Mouse (Mus musculus) inflammation-experienced regulatory T-cells, adult 6 months (primary cell): Measurements from ENCODE around the gene Ncapd3. TPM values are rescaled to one million over a fixed set of nuclear protein-coding genes. Genes with fewer than 3 reads are reported as not detected.

Source experiments
- ATAC-seq: one replicate; pipeline ENCODE4 v1.8.0; 2017
- polyA plus RNA-seq, 3 experiments: library from polyadenylated mRNA; unstranded; fragments of 100-300 nt; shearing (Covaris generic); gene quantifications; one replicate each; pipeline ENCODE4 v1.2.1; 2017

The Ncapd3 gene
- 10 to 100 TPM; 25.1 to 38.5 (median 26.4) TPM for polyA plus RNA-seq

GRCm38 (mm10) chr9:27029828-27030762, at the start of gene Ncapd3, which contains the start of gene Vps26b:
Gene Ncapd3, plus strand, starts transcription at chr9:27030175.
Gene Vps26b, minus strand, starts transcription at chr9:27030065.
- ATAC-seq = peak; percentile 87

- no peak for ATAC-seq
Observed at GRCm38 (mm10) chr9:26985090-26985613, 44.8 kb upstream of the Ncapd3 start.

GRCm38 (mm10) chr9:26985668-26986277, 44.2 kb upstream of the Ncapd3 start:
- no peak for ATAC-seq

- no peak for ATAC-seq
Observed at GRCm38 (mm10) chr9:26990181-26990580, 39.8 kb upstream of the Ncapd3 start.

GRCm38 (mm10) chr9:26993118-26993517, 36.9 kb upstream of the Ncapd3 start:
- no peak for ATAC-seq

- ATAC-seq = no peak
Observed at GRCm38 (mm10) chr9:26993900-26994299, 36.1 kb upstream of the Ncapd3 start.

GRCm38 (mm10) chr9:26997062-26997461, 32.9 kb upstream of the Ncapd3 start:
- no peak for ATAC-seq

GRCm38 (mm10) chr9:26997501-26997900, 32.5 kb upstream of the Ncapd3 start:
- ATAC-seq = no peak

GRCm38 (mm10) chr9:26998669-26999460, 31.1 kb upstream of the Ncapd3 start:
- ATAC-seq = peak; percentile 4

- peak; percentile 99 for ATAC-seq
Observed at GRCm38 (mm10) chr9:26999461-27000395, 30.2 kb upstream of the Ncapd3 start, which contains the start of the genes Acad8 and Thyn1. Gene Acad8, minus strand, starts transcription at chr9:26999566. Gene Thyn1, plus strand, starts transcription at chr9:26999710.

GRCm38 (mm10) chr9:27005231-27005630, 24.7 kb upstream of the Ncapd3 start:
- ATAC-seq = no peak

- ATAC-seq = no peak
Observed at GRCm38 (mm10) chr9:27005933-27006332, 24.0 kb upstream of the Ncapd3 start.

- ATAC-seq = no peak
Observed at GRCm38 (mm10) chr9:27006866-27007265, 23.1 kb upstream of the Ncapd3 start.

- ATAC-seq = no peak
Observed at GRCm38 (mm10) chr9:27009231-27009630, 20.7 kb upstream of the Ncapd3 start.

- no peak for ATAC-seq
Observed at GRCm38 (mm10) chr9:27011572-27011971, 18.4 kb upstream of the Ncapd3 start.

GRCm38 (mm10) chr9:27018961-27019360, 11.0 kb upstream of the Ncapd3 start:
- no peak for ATAC-seq

- ATAC-seq = peak; percentile 83
Observed at GRCm38 (mm10) chr9:27023681-27024080, 6.3 kb upstream of the Ncapd3 start.

- ATAC-seq = no peak
Observed at GRCm38 (mm10) chr9:27026708-27027107, 3.3 kb upstream of the Ncapd3 start.

GRCm38 (mm10) chr9:27029022-27029827, 750 bp upstream of the Ncapd3 start:
- peak; percentile 44 for ATAC-seq

GRCm38 (mm10) chr9:27030763-27031100, 757 bp downstream of the Ncapd3 start:
- no peak for ATAC-seq

- ATAC-seq = peak; percentile 63
Observed at GRCm38 (mm10) chr9:27043892-27044291, 13.9 kb downstream of the Ncapd3 start.
